Mouse (Mus musculus) intestine, embryonic 14.5 days (tissue): ENCODE data around the gene Vav3. TPM values are rescaled to one million over a fixed set of nuclear protein-coding genes. Genes with fewer than 3 reads are reported as not detected.

Source experiments
- ATAC-seq: fragments of 200-750 bp; cut with Nextera tagmentation; replicated peaks from 2 replicates; pipeline ENCODE4 v1.8.0; 2017; ENCODE audit warnings: low read depth, moderate number of reproducible peaks, moderate TSS enrichment, moderate library complexity; ENCODE audit not compliant: low FRiP score, low TSS enrichment
- DNase-seq: peaks from one replicate; pipeline ENCODE4 v3.0.0-alpha.2; 2018; ENCODE audit warnings: low spot score
- H3K27ac ChIP-seq: fragments of 300-500 bp; sonication (generic); 2 replicates; pipeline ENCODE4 v1.5.1; 2014; ENCODE audit warnings: low read depth, mild to moderate bottlenecking, control low read depth
- H3K27me3 ChIP-seq: fragments of 300-500 bp; sonication (generic); replicated peaks from 2 replicates; pipeline ENCODE4 v1.6.1; 2014; ENCODE audit warnings: low read length, control low read depth; ENCODE audit not compliant: control insufficient read depth, insufficient read depth
- H3K36me3 ChIP-seq: fragments of 300-500 bp; sonication (generic); 2 replicates; pipeline ENCODE4 v1.6.1; 2014; ENCODE audit warnings: low read length, control low read depth; ENCODE audit not compliant: control insufficient read depth, insufficient read depth
- H3K4me1 ChIP-seq: fragments of 300-500 bp; sonication (generic); replicated peaks from 2 replicates; pipeline ENCODE4 v1.6.1; 2014; ENCODE audit warnings: low read length, control low read depth, mixed read lengths; ENCODE audit not compliant: control insufficient read depth, insufficient read depth
- H3K4me2 ChIP-seq: fragments of 300-500 bp; sonication (generic); 2 replicates; pipeline ENCODE4 v1.6.1; 2014; ENCODE audit warnings: low read length
- H3K4me3 ChIP-seq: fragments of 300-500 bp; sonication (generic); 2 replicates; pipeline ENCODE4 v1.5.1; 2014; ENCODE audit warnings: low read depth, low read length, control low read depth, mixed read lengths
- H3K9ac ChIP-seq: fragments of 300-500 bp; sonication (generic); 2 replicates; pipeline ENCODE4 v1.6.1; 2014; ENCODE audit warnings: mild to moderate bottlenecking, low read length
- H3K9me3 ChIP-seq: fragments of 300-500 bp; sonication (generic); 2 replicates; pipeline ENCODE4 v1.6.1; 2016; ENCODE audit warnings: low read length, control low read depth; ENCODE audit not compliant: control insufficient read depth
- WGBS: fragments of 180-500 bp; shearing (Covaris S2); extraction: QIAGEN DNeasy Blood & Tissue Kit; methylation state at CpG from one replicate; pipeline ENCODE4 v1.1.7; 2014; 5-methylcytosine and 5-hydroxymethylcytosine counted together
- polyA plus RNA-seq: library from polyadenylated mRNA; unstranded; fragments of >200 nt; fragmentation: Nextera tagmentation; extraction: Ambion mirVana; gene quantifications from 2 replicates; pipeline ENCODE4 v1.2.1, GENCODE M21; 2014

The Vav3 gene
- polyA plus RNA-seq, 1 experiment from 2014 or later, result 17.1 TPM

DNA sequence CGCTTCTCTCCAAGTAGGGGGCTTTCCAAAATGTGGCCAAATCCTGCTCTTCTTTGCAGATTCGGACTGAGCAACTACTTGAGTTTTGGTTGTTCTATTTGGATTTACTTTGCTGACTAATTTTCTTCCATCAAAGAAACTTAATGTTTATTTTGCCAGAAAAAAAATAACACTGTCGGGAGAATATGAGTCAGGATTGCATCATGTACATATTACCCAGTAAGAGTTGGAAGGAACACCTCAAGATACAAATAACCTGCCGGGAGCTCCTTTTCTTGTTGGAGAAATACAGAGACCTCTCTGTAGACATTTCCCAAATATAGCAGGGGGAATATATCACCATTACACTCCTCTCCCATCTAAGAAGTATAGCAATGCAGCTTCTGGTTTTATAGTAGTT, 300.3 kb downstream of the Vav3 start:
- no peak for DNase-seq
- Histone ChIP-seq H3K9me3 (no peaks in the 10 kb centered on the region), H3K4me3 (no peak overlapping the region), H3K4me1 (no peaks in the 10 kb centered on the region), H3K27ac (no peak overlapping the region), H3K27me3 (no peaks in the 10 kb centered on the region), H3K9ac (no peak overlapping the region), H3K4me2 (no peak overlapping the region), H3K36me3 (no peaks in the 10 kb centered on the region)
- 87% methylated on average over 4 of the region's 4 CpGs for WGBS
- ATAC-seq, result no peak

DNA sequence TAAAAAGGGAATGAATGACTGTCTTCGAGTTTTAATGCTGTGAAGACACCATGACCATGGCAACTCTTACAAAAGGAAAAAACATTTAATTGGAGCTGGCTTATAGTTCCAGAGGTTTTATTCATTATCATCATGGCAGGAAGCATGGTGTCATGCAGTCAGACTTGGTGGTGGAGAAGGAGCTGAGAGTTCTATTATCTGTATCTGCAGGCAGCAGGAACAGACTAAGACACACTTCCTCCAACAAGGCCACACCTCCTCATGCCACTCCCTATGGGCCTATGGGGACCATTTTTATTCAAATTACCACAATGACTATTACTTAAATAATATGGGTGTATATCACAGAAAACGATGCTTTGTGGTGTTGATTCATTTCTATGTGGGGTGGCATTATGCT, 307.8 kb downstream of the Vav3 start:
- no peak overlapping the region for H3K9ac ChIP-seq
- no peak overlapping the region for H3K4me2 ChIP-seq
- no peak for DNase-seq
- H3K4me3 ChIP-seq, result no peak overlapping the region
- WGBS, result 84% methylated on average over 2 of the region's 2 CpGs
- H3K36me3 ChIP-seq, result no peaks in the 10 kb centered on the region
- H3K9me3 ChIP-seq, result no peaks in the 10 kb centered on the region
- no peak for ATAC-seq
- no peak overlapping the region for H3K27ac ChIP-seq
- H3K27me3 ChIP-seq, result no peaks in the 10 kb centered on the region
- H3K4me1 ChIP-seq, result no peaks in the 10 kb centered on the region

- Histone ChIP-seq H3K27ac (no peak overlapping the region), H3K4me1 (no peaks in the 10 kb centered on the region), H3K9me3 (no peaks in the 10 kb centered on the region), H3K36me3 (no peaks in the 10 kb centered on the region), H3K4me3 (no peak overlapping the region), H3K27me3 (no peaks in the 10 kb centered on the region), H3K4me2 (no peak overlapping the region), H3K9ac (no peak overlapping the region)
- DNase-seq (no peak), ATAC-seq (no peak)
- WGBS, result 66% methylated on average over 3 of the region's 3 CpGs
Measured at GRCm38 (mm10) chr3:109651479-109651878, 311.0 kb downstream of the Vav3 start.

DNA sequence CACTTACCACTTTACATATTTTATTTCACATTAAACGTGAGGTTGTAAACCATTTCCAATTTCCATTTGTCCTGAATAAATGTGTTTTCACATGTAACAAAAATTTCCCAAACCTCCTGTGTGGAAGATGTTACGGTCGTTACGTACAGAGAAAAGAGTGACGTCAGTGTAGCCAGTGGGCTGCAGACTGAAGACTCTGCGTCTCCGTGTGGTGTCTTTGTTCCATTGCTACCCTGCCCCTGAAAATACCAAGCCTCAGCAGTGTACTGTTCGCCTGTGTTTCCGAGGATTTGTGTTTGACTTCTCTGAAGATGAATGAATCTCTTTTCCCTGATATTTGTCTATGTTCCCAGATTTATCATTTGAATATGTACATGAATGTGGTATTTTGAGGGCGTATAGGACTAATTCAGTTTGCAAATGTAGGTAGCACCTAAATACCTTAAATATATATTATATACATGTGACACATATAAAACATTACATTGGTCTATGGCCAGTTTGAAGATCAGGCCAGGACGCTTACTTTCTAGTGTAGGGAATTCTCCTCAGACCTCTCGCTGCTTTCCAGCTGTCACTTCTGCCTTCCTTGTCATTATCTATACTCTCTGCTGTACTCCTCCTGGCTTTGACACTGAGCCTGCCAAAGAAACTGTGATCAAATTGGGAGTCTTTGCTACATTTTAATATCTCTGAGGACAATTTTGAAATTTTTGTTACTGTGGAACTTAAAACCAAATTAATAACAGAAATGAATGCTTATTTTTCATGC, 312.6 kb downstream of the Vav3 start:
- DNase-seq, result no peak

DNA sequence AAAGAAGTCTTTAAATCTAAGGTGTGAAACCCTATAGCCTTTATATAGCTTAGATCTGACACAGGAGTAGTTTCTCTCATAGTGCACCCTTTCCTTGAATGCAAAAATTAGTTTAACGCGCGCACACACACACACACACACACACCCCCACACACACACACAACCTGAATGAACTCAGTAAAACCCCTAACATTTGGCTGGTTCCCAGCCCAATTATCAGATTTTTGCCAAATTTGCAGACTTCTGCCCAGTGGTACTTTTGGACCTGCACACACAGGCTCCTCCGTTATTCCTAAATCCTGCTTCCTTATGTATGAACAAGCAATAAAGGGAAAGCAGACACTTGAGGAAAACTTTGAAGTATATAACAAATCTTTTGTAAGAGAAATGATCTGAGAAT, 313.9 kb downstream of the Vav3 start:
- Histone ChIP-seq H3K27me3 (no peaks in the 10 kb centered on the region), H3K27ac (no peak overlapping the region), H3K4me3 (no peak overlapping the region), H3K36me3 (no peaks in the 10 kb centered on the region), H3K4me1 (no peaks in the 10 kb centered on the region), H3K4me2 (no peak overlapping the region), H3K9ac (no peak overlapping the region), H3K9me3 (no peaks in the 10 kb centered on the region)
- 92% methylated on average over 4 of the region's 4 CpGs for WGBS
- no peak for DNase-seq
- ATAC-seq, result no peak

More for the DNA sequence above, 312.6 kb downstream of the Vav3 start:
- no peak overlapping the region for H3K4me3 ChIP-seq
- no peak for ATAC-seq
- no peaks in the 10 kb centered on the region for H3K27me3 ChIP-seq
- H3K4me2 ChIP-seq, result no peak overlapping the region
- WGBS, result 78% methylated on average over 12 of the region's 12 CpGs
- no peaks in the 10 kb centered on the region for H3K4me1 ChIP-seq
- no peaks in the 10 kb centered on the region for H3K9me3 ChIP-seq
- no peaks in the 10 kb centered on the region for H3K36me3 ChIP-seq
- H3K9ac ChIP-seq, result no peak overlapping the region
- no peak overlapping the region for H3K27ac ChIP-seq

DNA sequence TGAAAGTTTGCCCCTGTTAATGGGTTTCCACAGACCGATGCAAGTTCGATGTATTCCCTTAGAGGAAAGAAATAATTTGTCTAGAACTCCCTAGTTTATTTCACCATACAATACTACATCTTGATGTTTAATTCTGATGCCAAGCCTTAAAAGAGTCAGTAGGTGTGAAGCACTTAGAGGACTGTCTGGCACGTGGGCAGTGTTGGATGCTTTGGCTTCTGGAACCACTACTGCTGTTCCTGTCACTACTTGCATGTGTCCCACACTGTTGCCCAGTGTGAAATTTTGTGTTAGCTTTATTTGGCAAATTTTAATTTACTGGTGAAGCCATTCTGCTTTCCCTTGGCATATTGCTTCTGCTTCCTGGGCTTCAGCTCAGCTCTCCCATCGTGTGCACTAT, 331.3 kb downstream of the Vav3 start:
- DNase-seq (no peak), ATAC-seq (no peak)
- no peak overlapping the region for H3K4me2 ChIP-seq
- no peaks in the 10 kb centered on the region for H3K27me3 ChIP-seq
- WGBS, result 90% methylated on average over 4 of the region's 4 CpGs
- H3K9ac ChIP-seq, result no peak overlapping the region
- H3K36me3 ChIP-seq, result no peaks in the 10 kb centered on the region
- no peaks in the 10 kb centered on the region for H3K4me1 ChIP-seq
- no peak overlapping the region for H3K27ac ChIP-seq
- H3K9me3 ChIP-seq, result no peaks in the 10 kb centered on the region
- no peak overlapping the region for H3K4me3 ChIP-seq

GRCm38 (mm10) chr3:109672925-109673324, 332.5 kb downstream of the Vav3 start:
- DNase-seq (no peak), ATAC-seq (no peak)
- WGBS, result 81% methylated on average over 1 of the region's 1 CpGs
- Histone ChIP-seq H3K9ac (no peak overlapping the region), H3K4me2 (no peak overlapping the region), H3K36me3 (no peaks in the 10 kb centered on the region), H3K9me3 (no peaks in the 10 kb centered on the region), H3K4me1 (no peaks in the 10 kb centered on the region), H3K27ac (no peak overlapping the region), H3K4me3 (no peak overlapping the region), H3K27me3 (no peaks in the 10 kb centered on the region)

DNA sequence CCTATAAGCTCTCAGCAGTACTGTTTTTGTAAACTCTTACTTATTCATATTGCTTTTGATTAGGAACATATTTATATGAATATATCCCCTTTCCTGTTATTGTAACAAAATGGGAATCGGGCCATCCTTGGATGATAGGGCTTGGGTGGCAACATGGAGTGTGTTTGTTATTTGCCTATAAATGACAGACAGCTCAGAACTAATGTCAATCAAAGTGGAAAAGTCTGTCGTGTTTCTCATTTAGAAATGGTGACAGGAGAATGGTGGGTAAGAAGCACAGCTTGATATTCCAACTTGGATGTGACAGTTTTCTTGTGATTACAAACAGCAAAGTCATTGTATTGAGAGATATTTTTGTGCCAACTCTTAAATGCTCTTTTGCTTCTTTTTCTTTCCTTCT, 339.8 kb downstream of the Vav3 start:
- Histone ChIP-seq H3K9ac (no peak overlapping the region), H3K27me3 (no peaks in the 10 kb centered on the region), H3K4me2 (no peak overlapping the region), H3K9me3 (no peaks in the 10 kb centered on the region), H3K27ac (no peak overlapping the region), H3K36me3 (no peaks in the 10 kb centered on the region), H3K4me1 (no peaks in the 10 kb centered on the region; the same call in 1 of the 2 replicates), H3K4me3 (no peak overlapping the region)
- DNase-seq (no peak), ATAC-seq (no peak)
- 80% methylated on average over 2 of the region's 2 CpGs for WGBS

DNA sequence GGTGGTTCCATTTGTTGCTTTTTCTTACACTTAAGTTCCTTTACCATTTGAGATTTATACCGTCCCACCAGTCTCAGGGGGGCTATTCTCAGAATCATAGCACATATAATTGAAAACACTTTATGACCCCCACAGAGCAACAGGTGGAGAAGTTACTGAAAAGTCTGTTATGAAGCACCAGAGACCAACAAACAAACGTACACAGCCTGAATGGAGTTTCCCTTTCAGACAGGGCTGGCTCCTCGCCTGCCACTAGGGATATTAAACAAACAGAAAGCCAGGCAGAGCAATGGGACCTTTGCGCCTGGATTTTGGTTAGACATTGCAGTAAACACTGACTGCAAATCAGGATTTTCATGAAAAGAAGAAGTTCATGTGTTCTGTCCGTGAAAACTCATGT, 341.4 kb downstream of the Vav3 start:
- Histone ChIP-seq H3K4me1 (no peaks in the 10 kb centered on the region; the same call in 1 of the 2 replicates), H3K4me3 (no peak overlapping the region), H3K4me2 (no peak overlapping the region), H3K27ac (no peak overlapping the region), H3K27me3 (no peaks in the 10 kb centered on the region), H3K36me3 (no peaks in the 10 kb centered on the region), H3K9ac (no peak overlapping the region), H3K9me3 (no peaks in the 10 kb centered on the region)
- DNase-seq (no peak), ATAC-seq (no peak)
- 79% methylated on average over 5 of the region's 5 CpGs for WGBS
